Mouse (Mus musculus) megakaryocyte, adult 5-6 weeks (primary cell): ENCODE results near the gene Epgn. TPM values are rescaled to one million over a fixed set of nuclear protein-coding genes. Genes with fewer than 3 reads are reported as not detected.

ENCODE experiments used
- ATAC-seq: 2 replicates; pipeline ENCODE4 v1.8.0; 2016; ENCODE audit warnings: mild to moderate bottlenecking, inconsistent platforms; ENCODE audit not compliant: poor library complexity, severe bottlenecking
- total RNA-seq, 2 experiments: library from RNA; stranded (forward) in 1 of 2; stranded (reverse) in 1 of 2; fragments of 153-499, 151-499 nt in 1 of 2; fragments of 221-1000, 200-1000 nt in 1 of 2; gene quantifications; 2 replicates each; pipeline versions ENCODE4 v1.2.3 to v1.2.4; 2015 to 2017

Epgn gene
- total RNA-seq (2015) (not detected in 2 replicates), total RNA-seq (2017) (not detected in 2 replicates)

- ATAC-seq, result no peak
These were observed at the start of gene Epgn for GRCm38 (mm10) chr5:91027164-91027563. Gene Epgn, plus strand, starts transcription at chr5:91027464.

- no peak for ATAC-seq
These were observed 47.0 kb upstream of the Epgn start for GRCm38 (mm10) chr5:90980297-90980696.

- no peak for ATAC-seq
These were observed 39.7 kb upstream of the Epgn start for GRCm38 (mm10) chr5:90987605-90988004.

DNA sequence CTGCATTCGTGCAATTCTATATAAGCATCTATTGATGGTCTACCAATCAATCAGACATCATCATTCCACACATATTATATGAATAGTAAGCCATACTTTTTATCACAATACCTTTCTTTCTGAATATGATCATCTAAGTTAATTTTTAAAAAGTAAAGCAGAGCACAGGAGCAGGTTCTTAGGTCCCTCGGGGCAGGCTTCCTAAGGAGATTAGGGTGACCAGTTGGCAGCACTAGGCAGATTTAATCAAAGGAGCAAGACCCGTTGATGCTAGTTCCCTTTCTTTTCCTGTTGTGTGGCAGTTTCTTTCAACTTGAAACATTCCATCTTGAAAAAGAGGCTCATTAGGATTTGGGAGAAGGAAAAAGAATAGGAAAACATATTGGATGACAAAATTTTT lies 39.1 kb upstream of the Epgn start:
- ATAC-seq, result no peak

DNA sequence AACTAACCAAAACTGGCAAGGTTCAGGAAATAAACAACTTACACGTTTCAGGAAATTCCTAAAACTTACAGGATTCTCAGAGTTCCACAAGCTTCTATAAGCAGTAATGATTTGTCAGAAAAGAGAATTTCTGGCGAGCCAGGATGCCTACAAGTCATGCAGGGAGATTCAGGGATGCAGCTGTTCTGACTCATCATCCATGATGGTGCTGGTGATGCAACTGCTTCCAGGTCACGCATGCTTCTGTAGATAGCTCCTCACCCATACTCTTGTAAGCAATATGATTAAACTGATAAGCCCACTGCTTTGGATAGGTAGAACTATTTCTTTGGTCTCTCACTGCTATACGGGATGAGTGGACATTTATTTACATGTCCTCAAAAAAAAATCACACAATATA lies 38.7 kb upstream of the Epgn start:
- no peak for ATAC-seq

DNA sequence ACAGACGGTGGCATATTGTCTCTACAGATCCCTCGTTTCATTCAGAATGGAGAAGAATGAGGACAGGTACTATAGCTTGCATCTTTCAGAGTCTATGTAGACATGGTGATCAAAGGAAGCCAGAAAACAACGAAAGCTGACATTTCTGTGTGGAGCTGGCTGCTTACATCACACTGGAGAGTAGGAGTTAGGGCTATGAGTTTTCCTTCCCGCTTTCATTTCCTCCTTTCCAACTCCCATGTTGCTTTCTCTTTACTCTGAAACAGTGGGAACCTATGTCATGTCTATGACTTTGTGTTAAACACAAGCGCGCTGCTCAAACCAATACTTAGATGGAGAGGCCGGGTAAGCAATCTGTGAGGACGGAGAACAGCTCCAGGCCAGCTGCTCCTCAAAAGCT lies 27.3 kb upstream of the Epgn start:
- ATAC-seq, result peak; percentile 99

GRCm38 (mm10) chr5:91015216-91015615 lies 12.0 kb upstream of the Epgn start:
- ATAC-seq, result no peak

- no peak for ATAC-seq
These were observed 4.2 kb upstream of the Epgn start for GRCm38 (mm10) chr5:91023114-91023513.

GRCm38 (mm10) chr5:91027840-91028239 lies 576 bp downstream of the Epgn start:
- ATAC-seq, result no peak

DNA sequence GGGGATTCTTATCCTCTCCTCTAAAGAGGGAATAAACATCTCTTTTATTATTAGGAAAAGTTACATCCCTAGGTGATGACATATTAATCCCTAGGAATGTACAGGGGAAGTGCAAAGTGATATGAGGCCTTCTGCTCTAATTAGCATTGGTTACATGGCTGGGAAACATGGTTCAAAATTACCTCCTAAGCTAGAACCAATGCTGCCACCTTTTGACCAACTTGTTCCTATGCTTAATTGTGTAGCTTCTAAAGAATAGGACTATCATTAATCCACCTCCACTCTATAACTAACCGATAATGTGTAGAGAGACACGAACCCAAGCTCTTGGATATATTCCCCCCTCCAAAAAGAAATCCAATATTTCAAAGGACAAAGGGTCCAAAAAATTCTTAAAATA lies 3.4 kb downstream of the Epgn start:
- no peak for ATAC-seq

DNA sequence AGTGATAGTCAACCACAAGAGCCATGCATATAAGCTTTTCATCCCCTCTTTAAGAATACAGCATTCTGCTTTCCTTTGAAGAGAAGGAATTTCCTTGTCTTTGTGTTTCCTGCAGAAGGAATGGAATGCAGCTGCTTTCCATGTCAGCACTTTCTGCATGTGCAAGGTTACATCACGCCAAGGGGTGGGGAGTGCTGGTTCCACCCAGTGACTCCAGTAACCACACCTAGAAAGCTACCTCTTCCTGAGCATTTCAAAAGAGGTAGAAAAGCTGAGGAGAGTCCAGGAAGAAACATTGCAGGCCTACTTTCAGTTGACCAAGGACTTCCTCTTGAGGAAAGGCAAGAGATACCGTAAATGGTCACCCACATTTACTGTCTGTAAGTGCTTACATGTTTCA lies 8.1 kb downstream of the Epgn start:
- peak; percentile 62 for ATAC-seq

DNA sequence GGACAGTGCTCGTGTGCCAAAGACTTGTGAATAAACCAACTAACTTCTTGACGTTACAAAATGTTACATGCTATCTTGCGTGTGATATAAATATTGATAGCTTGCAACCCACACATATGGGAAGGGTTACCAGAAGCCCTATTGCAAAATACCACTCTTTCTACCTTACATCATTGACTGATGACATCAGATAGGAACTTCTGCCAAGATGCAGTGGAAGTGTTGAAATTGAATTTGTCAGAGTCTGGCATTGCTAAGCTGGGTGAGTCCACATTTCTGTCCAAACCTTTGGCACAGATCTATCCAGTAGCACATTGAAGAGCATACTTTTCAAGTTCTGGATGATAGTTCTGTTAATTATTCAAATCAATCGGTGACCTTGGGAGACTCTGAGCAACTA lies 9.4 kb downstream of the Epgn start:
- ATAC-seq, result peak; percentile 69

- no peak for ATAC-seq
These were observed 10.5 kb downstream of the Epgn start for GRCm38 (mm10) chr5:91037756-91038155.

GRCm38 (mm10) chr5:91038547-91038946 lies 11.3 kb downstream of the Epgn start:
- peak; percentile 22 for ATAC-seq

DNA sequence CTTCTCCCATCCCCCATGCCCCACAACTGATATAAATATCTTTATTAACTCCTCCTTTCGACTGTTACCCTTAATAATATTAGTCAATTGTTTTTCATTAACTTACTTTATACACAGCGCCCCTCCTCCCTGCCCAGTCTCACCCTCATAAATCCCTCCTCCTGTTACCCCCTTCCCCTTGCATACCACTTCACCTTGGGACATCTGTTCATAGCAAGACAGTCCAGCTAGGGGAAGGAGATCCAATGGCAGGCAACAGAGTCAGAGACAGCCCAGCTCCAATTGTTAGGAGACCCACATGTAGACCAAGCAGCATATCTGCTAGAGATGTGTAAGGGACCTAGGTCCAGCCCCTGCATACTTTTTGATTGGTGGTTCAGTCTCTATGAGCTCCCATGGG lies 11.7 kb downstream of the Epgn start:
- ATAC-seq, result no peak

DNA sequence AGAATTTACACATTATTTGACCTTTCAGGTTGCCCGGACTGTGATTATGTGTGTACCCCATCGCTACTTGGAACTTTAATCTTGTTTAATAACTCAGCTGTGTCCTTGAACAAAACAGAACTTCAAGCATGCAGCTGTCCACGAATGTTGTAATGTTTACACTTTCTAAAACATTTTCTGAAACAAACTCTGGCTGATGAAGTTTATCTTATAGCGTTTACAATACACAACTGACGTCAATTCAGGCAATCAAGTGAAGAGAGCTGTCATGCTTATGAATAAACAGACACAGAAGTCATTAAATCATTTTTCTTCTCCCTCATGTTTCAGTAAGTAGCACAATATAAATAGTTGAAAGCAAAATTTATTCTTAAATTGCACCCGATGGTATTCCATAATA lies 20.7 kb downstream of the Epgn start:
- no peak for ATAC-seq

DNA sequence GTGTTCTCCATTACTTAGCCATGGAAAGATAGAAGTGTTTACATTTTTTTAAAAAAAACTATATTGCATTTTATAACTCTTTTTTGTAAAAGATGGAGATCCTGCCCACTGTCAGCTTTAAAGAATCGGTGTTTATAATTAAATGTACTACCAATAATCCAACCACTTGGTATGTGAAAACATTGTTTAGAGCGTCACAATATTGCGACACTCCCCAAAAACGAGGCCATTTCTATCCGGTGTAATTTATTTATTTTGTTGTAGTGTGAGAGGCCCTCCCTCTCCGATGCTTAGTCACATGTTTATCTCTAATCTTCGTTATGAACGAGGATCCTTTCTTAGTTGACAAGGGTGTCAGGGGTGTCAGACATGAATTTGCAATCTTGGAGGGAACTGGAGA lies 21.1 kb downstream of the Epgn start:
- ATAC-seq, result no peak

GRCm38 (mm10) chr5:91072340-91072739 lies 45.1 kb downstream of the Epgn start:
- no peak for ATAC-seq

- ATAC-seq, result no peak
These were observed 46.4 kb downstream of the Epgn start for GRCm38 (mm10) chr5:91073626-91074025.

GRCm38 (mm10) chr5:91074026-91074425 lies 46.8 kb downstream of the Epgn start:
- no peak for ATAC-seq

GRCm38 (mm10) chr5:91074450-91074950 lies 47.2 kb downstream of the Epgn start, which contains the start of gene Ereg:
Gene Ereg, plus strand, starts transcription at chr5:91074622.
- no peak for ATAC-seq

DNA sequence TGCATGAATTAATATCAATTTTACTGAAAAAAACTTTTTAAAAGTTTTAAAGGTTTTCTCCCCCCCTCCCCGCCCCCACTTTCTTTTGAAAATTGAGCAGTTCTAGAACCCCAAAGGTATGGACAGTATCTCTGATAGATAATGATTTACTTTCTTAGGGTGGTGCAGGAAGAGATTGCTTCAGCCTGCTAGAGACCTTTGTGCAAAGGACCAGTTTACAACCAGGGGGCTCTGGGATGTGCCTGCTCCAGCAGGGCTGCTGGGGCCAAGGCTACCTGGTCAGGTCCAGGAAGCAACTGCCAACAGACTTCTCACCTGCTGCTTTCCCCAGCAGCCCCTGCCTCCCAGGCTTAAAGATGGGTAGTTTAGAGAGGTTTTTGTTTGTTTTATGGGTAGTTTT lies 47.8 kb downstream of the Epgn start:
- ATAC-seq, result no peak

DNA sequence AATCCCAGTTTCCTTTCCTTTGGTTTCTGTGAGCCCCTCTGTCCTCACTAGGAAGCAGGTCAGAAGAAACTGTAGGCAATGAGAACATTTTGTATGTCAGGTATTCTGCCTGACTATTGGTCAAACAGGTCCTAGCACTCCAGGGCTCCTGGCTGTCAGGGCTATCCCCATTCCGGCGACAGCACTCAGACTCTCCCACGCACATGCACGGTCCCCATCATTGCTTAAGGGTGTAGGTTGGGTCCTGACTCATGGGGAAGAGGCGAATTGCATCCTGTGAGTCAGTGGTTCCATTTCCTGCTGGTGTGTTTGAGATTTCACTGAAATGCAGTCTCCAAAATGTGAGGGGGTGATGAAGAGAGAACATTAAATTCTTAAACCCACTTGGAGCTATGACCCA lies 55.8 kb downstream of the Epgn start:
- ATAC-seq, result no peak
